Mouse (Mus musculus) heart, adult 2 months (tissue): ENCODE data around the gene Slc38a3.

Experiments used
- CTCF ChIP-seq: fragments of 200-600 bp; IDR thresholded peaks from 2 replicates; pipeline ENCODE4 v1.8.1; 2022; ENCODE audit warnings: antibody characterized with exemption, mild to moderate bottlenecking, moderate library complexity
- EP300 ChIP-seq: fragments of 200-500 bp; IDR thresholded peaks from 2 replicates; pipeline ENCODE4 v1.6.1; 2011; ENCODE audit warnings: low read depth, low read length, control low read depth; ENCODE audit not compliant: insufficient read depth
- POLR2A ChIP-seq: fragments of 200-500 bp; IDR thresholded peaks from 2 replicates; pipeline ENCODE4 v1.6.1; 2011; ENCODE audit warnings: mild to moderate bottlenecking, low read depth, low read length, control low read depth; ENCODE audit not compliant: insufficient read depth

- no peak for TF ChIP-seq CTCF
- TF ChIP-seq POLR2A: no peak
- no peak for TF ChIP-seq EP300
These were observed 19.6 kb upstream of the Slc38a3 start for GRCm38 (mm10) chr9:107688939-107689338.
